Mouse (Mus musculus) WW6 (cell line): ENCODE measurements around the gene Gemin7.

Experiments used
- DNase-seq: peaks from one replicate; pipeline ENCODE4 v3.0.0-alpha.2; 2013; ENCODE audit warnings: low read depth, low spot score

The Gemin7 gene

DNA sequence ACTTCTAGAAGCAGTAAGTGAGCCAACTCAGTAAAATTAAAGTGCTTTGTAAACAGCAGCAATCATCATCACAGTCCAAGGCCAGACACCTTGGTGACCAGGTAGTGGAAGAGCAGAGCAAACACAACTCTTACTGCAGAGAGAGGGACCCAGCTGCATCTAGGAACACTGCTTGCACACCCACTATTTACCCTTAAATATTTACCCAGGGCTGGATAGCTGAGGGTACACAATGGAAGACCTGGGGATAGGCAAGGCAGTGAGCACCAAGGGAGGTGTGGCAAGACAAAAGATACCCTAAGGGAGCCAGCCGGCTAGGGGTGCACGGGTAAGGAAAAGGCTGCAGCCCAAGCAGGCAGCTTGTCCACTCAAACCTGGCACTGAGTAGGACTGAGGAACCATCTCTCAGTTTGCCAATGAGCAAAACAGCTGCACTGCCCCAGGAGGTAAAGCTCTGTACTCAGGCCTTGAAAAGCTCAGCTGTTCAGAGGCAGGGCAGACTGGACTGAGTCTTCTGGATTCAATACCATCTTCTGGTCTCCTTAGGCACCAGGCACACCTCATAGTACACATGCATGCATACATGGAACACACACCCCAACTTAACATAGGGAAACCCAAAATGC is 29.9 kb downstream of the Gemin7 start:
- no peak for DNase-seq

DNA sequence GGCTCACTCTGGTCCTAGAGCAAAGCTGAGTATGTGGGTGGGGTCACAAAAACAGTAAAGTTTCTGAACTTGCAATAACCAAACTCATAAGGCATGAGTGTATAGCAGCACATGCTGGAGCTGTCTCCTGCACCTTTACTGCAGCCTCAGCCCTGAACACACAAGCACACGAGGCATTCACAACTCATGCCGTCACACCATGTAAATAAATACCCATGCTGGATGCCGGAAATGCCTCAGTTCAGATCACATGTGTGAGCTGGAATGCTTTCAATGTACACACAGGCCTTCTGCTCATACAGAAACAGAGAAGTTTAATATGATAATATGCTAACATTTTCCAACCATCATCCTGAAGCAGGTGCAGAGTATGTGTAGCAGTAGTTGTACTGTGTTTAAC is 31.4 kb downstream of the Gemin7 start:
- DNase-seq: no peak

- no peak for DNase-seq
Observed at GRCm38 (mm10) chr7:19543584-19543983, 33.8 kb downstream of the Gemin7 start.

GRCm38 (mm10) chr7:19542155-19542691 is 35.2 kb downstream of the Gemin7 start:
- no peak for DNase-seq

- no peak for DNase-seq
Observed at GRCm38 (mm10) chr7:19541681-19542154, 35.7 kb downstream of the Gemin7 start.

- no peak for DNase-seq
Observed at GRCm38 (mm10) chr7:19540771-19541566, 36.4 kb downstream of the Gemin7 start.

GRCm38 (mm10) chr7:19534676-19535075 is 42.7 kb downstream of the Gemin7 start:
- DNase-seq: no peak

DNA sequence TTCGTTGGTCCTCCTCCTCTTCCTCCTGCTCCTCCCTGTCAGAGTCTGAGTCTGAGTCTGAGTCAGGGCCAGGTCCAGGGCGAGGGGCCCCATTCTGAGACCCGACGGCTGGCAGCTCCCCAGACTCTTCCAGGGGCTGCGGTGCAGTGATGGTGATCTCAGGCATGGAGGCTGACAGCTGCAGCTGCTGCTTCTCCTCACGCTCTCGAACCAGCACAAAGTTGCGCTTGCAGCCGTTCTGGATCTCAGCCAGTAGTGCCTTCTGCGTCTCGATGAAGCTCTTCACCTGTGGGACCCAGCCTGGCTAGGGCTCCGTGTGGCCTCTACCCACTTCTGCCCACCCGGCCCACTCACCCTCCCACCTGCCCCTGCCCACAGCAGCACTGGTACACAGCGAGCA is 45.2 kb downstream of the Gemin7 start:
- no peak for DNase-seq

DNA sequence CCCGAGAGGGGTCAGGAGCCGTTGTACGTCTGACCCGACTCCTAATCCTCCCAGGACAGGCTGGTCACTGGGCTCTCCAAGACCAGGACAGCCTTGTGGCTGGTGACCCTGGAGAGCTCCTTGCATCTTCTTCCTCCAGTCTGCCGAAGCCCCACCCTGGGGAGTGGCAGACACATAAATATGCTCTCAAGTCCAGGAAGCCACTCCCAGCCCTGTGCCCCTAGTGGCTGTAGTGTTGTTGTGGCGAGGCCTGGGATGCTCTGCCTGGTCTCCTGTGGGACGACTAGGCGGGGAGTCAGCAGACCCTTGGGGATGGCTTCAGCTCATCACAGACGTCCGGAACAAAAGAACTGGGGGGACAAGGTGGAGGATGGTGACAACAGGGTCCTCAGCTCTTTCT is 46.3 kb downstream of the Gemin7 start:
- DNase-seq: no peak

- DNase-seq: no peak
Observed at GRCm38 (mm10) chr7:19525105-19525481, 52.3 kb downstream of the Gemin7 start.

DNA sequence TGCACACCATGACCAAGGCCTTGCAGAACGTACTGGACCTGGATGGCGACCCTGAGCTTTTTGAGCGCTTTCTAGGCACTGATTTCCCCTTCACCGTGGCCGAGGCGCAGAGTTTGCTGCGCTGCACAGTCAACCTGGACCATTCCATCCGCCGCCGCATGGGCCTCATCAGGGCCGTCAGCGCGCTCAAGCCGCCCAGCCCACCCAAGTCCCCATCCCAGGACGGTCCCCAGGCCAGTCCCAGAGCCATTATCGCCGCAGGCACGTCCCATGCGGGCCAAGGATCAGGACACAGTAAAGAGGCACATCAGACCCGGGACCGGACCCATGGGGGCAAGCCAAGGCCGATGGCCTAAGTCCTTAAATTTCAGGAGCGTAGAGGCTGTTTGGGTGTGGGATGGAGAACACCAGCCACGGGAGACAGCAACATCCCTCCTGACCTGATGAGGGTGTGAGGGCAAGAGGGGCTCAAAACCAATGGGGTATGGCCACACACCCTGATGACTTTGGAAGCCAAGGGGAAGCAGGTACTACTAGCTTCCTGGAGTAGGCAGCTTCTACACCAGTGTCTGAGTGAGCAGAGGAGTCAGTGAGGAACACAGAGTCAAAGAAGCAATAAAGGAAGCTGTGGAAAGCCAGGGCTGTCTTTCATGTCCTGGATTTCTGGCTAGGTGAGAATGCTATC is 52.8 kb downstream of the Gemin7 start:
- no peak for DNase-seq

- no peak for DNase-seq
Observed at GRCm38 (mm10) chr7:19523757-19524419, 53.5 kb downstream of the Gemin7 start.

DNA sequence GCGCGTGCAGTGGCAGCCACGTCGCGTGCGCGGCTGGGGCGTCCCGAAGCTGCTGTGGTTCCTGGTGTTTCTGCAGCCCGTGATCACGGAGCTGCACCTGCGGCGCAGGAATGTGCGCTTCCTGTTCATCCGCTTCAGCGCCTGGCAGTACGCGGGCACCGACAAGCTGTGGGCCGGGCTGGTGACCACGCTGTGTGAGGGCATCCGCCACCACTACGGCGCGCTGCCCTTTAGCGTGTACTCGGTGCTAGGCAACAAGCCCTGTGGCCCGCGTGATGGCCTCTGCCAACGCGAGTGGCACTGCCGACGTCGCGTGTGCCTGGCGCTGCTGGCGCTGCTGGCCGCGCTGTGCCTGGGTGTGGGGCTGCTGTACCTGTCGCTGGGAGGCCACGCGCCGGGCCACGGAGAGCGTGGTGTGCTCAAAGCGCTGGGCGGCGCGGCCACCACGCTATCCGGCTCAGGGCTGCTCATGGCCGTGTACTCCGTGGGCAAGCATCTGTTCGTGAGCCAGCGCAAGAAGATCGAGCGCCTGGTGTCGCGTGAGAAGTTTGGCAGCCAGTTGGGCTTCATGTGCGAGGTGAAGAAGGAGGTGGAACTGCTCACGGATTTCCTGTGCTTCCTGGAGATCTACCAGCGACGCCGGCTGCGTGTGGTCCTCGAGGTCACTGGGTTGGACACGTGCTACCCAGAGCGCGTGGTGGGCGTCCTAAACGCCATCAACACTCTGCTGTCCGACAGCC is 54.2 kb downstream of the Gemin7 start:
- DNase-seq: no peak

GRCm38 (mm10) chr7:19520032-19520431 is 57.4 kb downstream of the Gemin7 start:
- DNase-seq: no peak

- DNase-seq: no peak
Observed at GRCm38 (mm10) chr7:19517652-19518365, 59.6 kb downstream of the Gemin7 start, which contains the start of gene Nkpd1. TSS of gene Nkpd1 (plus strand) at chr7:19517838.
